Mouse (Mus musculus): ENCODE data around the gene Slain2.

- no peak for TF ChIP-seq GATA1 (IDR thresholded peaks at IDR 0.05; ENCODE audit: borderline replicate concordance, low read length)
- TF ChIP-seq FLI1 (IDR thresholded peaks at IDR 0.05; ENCODE audit: low read length), result no peak
Observed at GRCm38 (mm10) chr5:72871114-72871513, 43.0 kb upstream of the Slain2 start.

Measured in megakaryocyte, embryonic 14.5 days (primary cell).